Mouse (Mus musculus) erythroblast, embryonic 14.5 days (primary cell): ENCODE results near the gene Itgb3. TPM values are rescaled to one million over a fixed set of nuclear protein-coding genes. Genes with fewer than 3 reads are reported as not detected.

ENCODE experiments used
- H3K27me3 ChIP-seq: 2 replicates; pipeline ENCODE4 v1.6.1; 2012; ENCODE audit warnings: inconsistent platforms; ENCODE audit not compliant: control insufficient read depth
- H3K36me3 ChIP-seq: 2 replicates; pipeline ENCODE4 v1.6.1; 2012; ENCODE audit warnings: mild to moderate bottlenecking, inconsistent platforms; ENCODE audit not compliant: control insufficient read depth
- H3K4me1 ChIP-seq: 2 replicates; pipeline ENCODE4 v1.6.1; 2012; ENCODE audit warnings: inconsistent platforms; ENCODE audit not compliant: control insufficient read depth
- H3K4me3 ChIP-seq: replicated peaks from 2 replicates; pipeline ENCODE3; 2012; ENCODE audit warnings: moderate library complexity, mild to moderate bottlenecking, inconsistent platforms
- H3K9me3 ChIP-seq: 2 replicates; pipeline ENCODE4 v1.6.1; 2012; ENCODE audit warnings: low read length, inconsistent platforms, mixed read lengths; ENCODE audit not compliant: control insufficient read depth
- GATA1 ChIP-seq: IDR thresholded peaks from 2 replicates; pipeline ENCODE4 v1.6.1; 2012; ENCODE audit warnings: low read length, inconsistent platforms, mixed read lengths
- TAL1 ChIP-seq: IDR thresholded peaks from 3 replicates; pipeline ENCODE4 v1.6.1; 2012; ENCODE audit warnings: low read length, inconsistent platforms, mixed read lengths
- polyA plus RNA-seq: library from polyadenylated mRNA; stranded (reverse); fragments of >175 nt; gene quantifications from 2 replicates; pipeline ENCODE4 v1.2.3, GENCODE M21; 2012

The Itgb3 gene
- polyA plus RNA-seq, 1 experiment, result 0.03 TPM

GRCm38 (mm10) chr11:104625453-104626402 lies 17.9 kb downstream of the Itgb3 start:
- Histone ChIP-seq H3K36me3 (no peaks in the 10 kb centered on the region), H3K9me3 (no peaks in the 10 kb centered on the region), H3K4me1 (peaks cover 38% of the 10 kb centered on the region), H3K27me3 (0 out of 2 replicates have a peak, but pooled peaks cover 6% of the 10 kb centered on the region), H3K4me3 (no peak overlapping the region)
- no peak for TF ChIP-seq TAL1
- no peak for TF ChIP-seq GATA1

- Histone ChIP-seq H3K36me3 (no peaks in the 10 kb centered on the region), H3K9me3 (no peaks in the 10 kb centered on the region), H3K27me3 (0 out of 2 replicates have a peak, but pooled peaks cover 6% of the 10 kb centered on the region), H3K4me1 (peaks cover 36% of the 10 kb centered on the region), H3K4me3 (no peak overlapping the region)
- TF ChIP-seq GATA1 (no peak), TAL1 (no peak)
Observed at GRCm38 (mm10) chr11:104626635-104627034, 18.8 kb downstream of the Itgb3 start.

GRCm38 (mm10) chr11:104627616-104628301 lies 20.0 kb downstream of the Itgb3 start:
- Histone ChIP-seq H3K27me3 (0 out of 2 replicates have a peak, but pooled peaks cover 6% of the 10 kb centered on the region), H3K36me3 (no peaks in the 10 kb centered on the region), H3K9me3 (no peaks in the 10 kb centered on the region), H3K4me3 (no peak overlapping the region), H3K4me1 (peaks cover 27% of the 10 kb centered on the region)
- TF ChIP-seq TAL1 (no peak), GATA1 (no peak)

- H3K4me3 ChIP-seq, result no peak overlapping the region
- H3K9me3 ChIP-seq, result no peaks in the 10 kb centered on the region
- 0 out of 2 replicates have a peak, but pooled peaks cover 6% of the 10 kb centered on the region for H3K27me3 ChIP-seq
- no peak for TF ChIP-seq TAL1
- no peak for TF ChIP-seq GATA1
- peaks cover 25% of the 10 kb centered on the region for H3K4me1 ChIP-seq
- no peaks in the 10 kb centered on the region for H3K36me3 ChIP-seq
Observed at GRCm38 (mm10) chr11:104628566-104628965, 20.8 kb downstream of the Itgb3 start.

GRCm38 (mm10) chr11:104630185-104630835 lies 22.5 kb downstream of the Itgb3 start:
- Histone ChIP-seq H3K4me1 (peaks cover 16% of the 10 kb centered on the region), H3K27me3 (no peaks in the 10 kb centered on the region), H3K36me3 (no peaks in the 10 kb centered on the region), H3K4me3 (no peak overlapping the region), H3K9me3 (no peaks in the 10 kb centered on the region)
- no peak for TF ChIP-seq GATA1
- TF ChIP-seq TAL1, result no peak

- Histone ChIP-seq H3K9me3 (no peaks in the 10 kb centered on the region), H3K27me3 (no peaks in the 10 kb centered on the region), H3K4me3 (no peak overlapping the region), H3K4me1 (peaks cover 6% of the 10 kb centered on the region), H3K36me3 (no peaks in the 10 kb centered on the region)
- no peak for TF ChIP-seq TAL1
- TF ChIP-seq GATA1, result no peak
Observed at GRCm38 (mm10) chr11:104631306-104631705, 23.5 kb downstream of the Itgb3 start.

GRCm38 (mm10) chr11:104637010-104637409 lies 29.2 kb downstream of the Itgb3 start:
- H3K4me3 ChIP-seq, result no peak overlapping the region

GRCm38 (mm10) chr11:104638006-104638405 lies 30.2 kb downstream of the Itgb3 start:
- H3K36me3 ChIP-seq, result no peaks in the 10 kb centered on the region
- no peaks in the 10 kb centered on the region for H3K4me1 ChIP-seq
- no peaks in the 10 kb centered on the region for H3K27me3 ChIP-seq
- TF ChIP-seq TAL1 (no peak), GATA1 (no peak)
- no peaks in the 10 kb centered on the region for H3K9me3 ChIP-seq
- no peak overlapping the region for H3K4me3 ChIP-seq

More at GRCm38 (mm10) chr11:104637010-104637409, 29.2 kb downstream of the Itgb3 start:
- Histone ChIP-seq H3K9me3 (no peaks in the 10 kb centered on the region), H3K36me3 (no peaks in the 10 kb centered on the region), H3K4me1 (no peaks in the 10 kb centered on the region), H3K27me3 (no peaks in the 10 kb centered on the region)
- TF ChIP-seq GATA1 (no peak), TAL1 (no peak)

- Histone ChIP-seq H3K27me3 (no peaks in the 10 kb centered on the region), H3K4me1 (no peaks in the 10 kb centered on the region), H3K36me3 (no peaks in the 10 kb centered on the region)
Observed at GRCm38 (mm10) chr11:104638906-104639305, 31.1 kb downstream of the Itgb3 start.

More at GRCm38 (mm10) chr11:104638906-104639305, 31.1 kb downstream of the Itgb3 start:
- no peak for TF ChIP-seq TAL1
- no peak for TF ChIP-seq GATA1
- Histone ChIP-seq H3K4me3 (no peak overlapping the region), H3K9me3 (no peaks in the 10 kb centered on the region)
